Mouse (Mus musculus): ENCODE measurements around the gene Phf3. TPM values are rescaled to one million over a fixed set of nuclear protein-coding genes. Genes with fewer than 3 reads are reported as not detected.
A peak's percentile ranks its signal among the peaks of the same experiment; 100 is the strongest.
"Not testable (repeated sequence)": the region's sequence is repeated elsewhere in the genome, so short reads cannot be mapped to it uniquely, and the experiment has no call there.

Gene Phf3
- 10 to 100 TPM; 78.3 to 85.5 TPM for total RNA-seq (2021)
- long read RNA-seq, experiment 1, full-length matches to known transcripts = 3 of 27 reads
- long read RNA-seq, experiment 1, partial matches to known transcripts = 12 of 27 reads
- long read RNA-seq, experiment 1, other reads (novel, unspliced or antisense) = 12 of 27 reads
- long read RNA-seq, experiment 2, partial matches to known transcripts = 2 of 5 reads
- long read RNA-seq, experiment 2, other reads (novel, unspliced or antisense) = 3 of 5 reads

GRCm38 (mm10) chr1:30873541-30874260, at the start of gene Phf3:
Gene Phf3, minus strand, starts transcription at chr1:30873921.
- DNase-seq = peak; percentile 93 to 94

GRCm38 (mm10) chr1:30922237-30922636, 48.5 kb upstream of the Phf3 start:
- no peak for DNase-seq

- DNase-seq = no peak
Measured at GRCm38 (mm10) chr1:30921252-30921651, 47.5 kb upstream of the Phf3 start.

- no peak for DNase-seq
Measured at GRCm38 (mm10) chr1:30920620-30921177, 47.0 kb upstream of the Phf3 start.

GRCm38 (mm10) chr1:30910172-30910571, 36.5 kb upstream of the Phf3 start:
- no peak for DNase-seq

GRCm38 (mm10) chr1:30908797-30909196, 35.1 kb upstream of the Phf3 start:
- DNase-seq = no peak

- no peak for DNase-seq
Measured at GRCm38 (mm10) chr1:30903480-30904218, 29.9 kb upstream of the Phf3 start.

- DNase-seq = no peak
Measured at GRCm38 (mm10) chr1:30898691-30899090, 25.0 kb upstream of the Phf3 start.

- DNase-seq = not testable (repeated sequence)
Measured at GRCm38 (mm10) chr1:30895366-30895765, 21.6 kb upstream of the Phf3 start.

GRCm38 (mm10) chr1:30883806-30884205, 10.1 kb upstream of the Phf3 start:
- DNase-seq = not testable (repeated sequence)

GRCm38 (mm10) chr1:30875746-30876145, 2.0 kb upstream of the Phf3 start:
- no peak for DNase-seq

- no peak for DNase-seq
Measured at GRCm38 (mm10) chr1:30874261-30875131, 775 bp upstream of the Phf3 start.

- peak in 1 of 2 experiments; percentile 8 for DNase-seq
Measured at GRCm38 (mm10) chr1:30872836-30873540, 733 bp downstream of the Phf3 start.

- no peak for DNase-seq
Measured at GRCm38 (mm10) chr1:30867786-30868185, 5.9 kb downstream of the Phf3 start.

GRCm38 (mm10) chr1:30852518-30852917, 21.2 kb downstream of the Phf3 start:
- DNase-seq = no peak

- no peak for DNase-seq
Measured at GRCm38 (mm10) chr1:30851920-30852319, 21.8 kb downstream of the Phf3 start.

GRCm38 (mm10) chr1:30850906-30851305, 22.8 kb downstream of the Phf3 start:
- DNase-seq = no peak

GRCm38 (mm10) chr1:30849955-30850354, 23.8 kb downstream of the Phf3 start:
- no peak for DNase-seq

- DNase-seq = no peak
Measured at GRCm38 (mm10) chr1:30847706-30848105, 26.0 kb downstream of the Phf3 start.

- DNase-seq = no peak
Measured at GRCm38 (mm10) chr1:30839662-30840061, 34.1 kb downstream of the Phf3 start.

- DNase-seq = no peak
Measured at GRCm38 (mm10) chr1:30835512-30835911, 38.2 kb downstream of the Phf3 start.

Data from adrenal gland, postnatal 36 days (tissue).